Mouse (Mus musculus) testis, adult 2 months (tissue): ENCODE data around the gene Ntng2.

Source experiments
- CTCF ChIP-seq: fragments of 200-500 bp; IDR thresholded peaks from 2 replicates; pipeline ENCODE4 v1.5.1; 2012; ENCODE audit warnings: low read depth, mild to moderate bottlenecking, inconsistent platforms, low read length, moderate library complexity; ENCODE audit not compliant: control insufficient read depth, insufficient read depth, insufficient replicate concordance
- POLR2A ChIP-seq: fragments of 200-500 bp; IDR thresholded peaks from 2 replicates; pipeline ENCODE4 v1.6.1; 2012; ENCODE audit warnings: low read depth, mild to moderate bottlenecking, inconsistent platforms, low read length, moderate library complexity; ENCODE audit not compliant: control insufficient read depth

DNA sequence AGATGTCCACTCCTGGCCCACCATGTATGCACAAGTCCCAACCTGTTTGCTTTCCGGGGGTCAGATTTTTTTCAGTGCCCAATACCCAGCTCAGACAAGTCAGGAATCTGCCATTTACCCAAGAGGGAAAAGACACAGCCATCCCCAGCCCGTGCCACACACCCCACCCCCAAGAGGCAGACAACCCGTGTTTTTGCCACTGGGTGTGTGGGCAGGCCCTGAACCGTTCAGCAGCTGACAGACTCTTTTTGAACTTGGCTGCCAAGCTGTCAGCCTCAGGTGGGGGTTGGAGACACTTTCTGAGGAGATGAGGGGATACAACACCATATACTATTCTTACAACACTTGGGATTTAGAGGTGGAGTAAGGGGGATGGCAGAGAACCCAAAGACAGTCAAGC, 18.8 kb downstream of the Ntng2 start:
- TF ChIP-seq CTCF, result no peak
- TF ChIP-seq POLR2A, result no peak
